Mouse (Mus musculus) liver, postnatal 0 days (tissue): Measurements from ENCODE around the gene Olfm1. TPM values are rescaled to one million over a fixed set of nuclear protein-coding genes. Genes with fewer than 3 reads are reported as not detected.
A peak's percentile ranks its signal among the peaks of the same experiment; 100 is the strongest.

Experiments used
- ATAC-seq: fragments of 200-750 bp; cut with Nextera tagmentation; 2 replicates; pipeline ENCODE4 v1.8.0; 2017; ENCODE audit warnings: mild to moderate bottlenecking, moderate library complexity
- DNase-seq: peaks from one replicate; pipeline ENCODE4 v3.0.0-alpha.2; 2016
- H3K27ac ChIP-seq: fragments of 300-500 bp; sonication (generic); 2 replicates; pipeline ENCODE4 v1.5.1; 2014; ENCODE audit warnings: antibody characterized with exemption, moderate library complexity, mild to moderate bottlenecking, low read depth
- H3K27me3 ChIP-seq: fragments of 300-500 bp; sonication (generic); 2 replicates; pipeline ENCODE4 v1.6.1; 2014; ENCODE audit warnings: low read length, control low read depth, mixed read lengths; ENCODE audit not compliant: insufficient read depth
- H3K36me3 ChIP-seq: fragments of 300-500 bp; sonication (generic); replicated peaks from 2 replicates; pipeline ENCODE4 v1.6.1; 2014; ENCODE audit warnings: mild to moderate bottlenecking, control low read depth, low read length, moderate library complexity, mixed read lengths; ENCODE audit not compliant: insufficient read depth
- H3K4me1 ChIP-seq: fragments of 300-500 bp; sonication (generic); 2 replicates; pipeline ENCODE4 v1.6.1; 2014; ENCODE audit warnings: antibody characterized with exemption, mild to moderate bottlenecking, control low read depth; ENCODE audit not compliant: insufficient read depth
- H3K4me2 ChIP-seq: fragments of 300-500 bp; sonication (generic); 2 replicates; pipeline ENCODE4 v1.6.1; 2014; ENCODE audit warnings: low read depth, mild to moderate bottlenecking, low read length, moderate library complexity, mixed read lengths
- H3K4me3 ChIP-seq: fragments of 300-500 bp; sonication (generic); 2 replicates; pipeline ENCODE4 v1.5.1; 2014; ENCODE audit warnings: low read depth, low read length
- H3K9ac ChIP-seq: fragments of 300-500 bp; sonication (generic); replicated peaks from 2 replicates; pipeline ENCODE4 v1.6.1; 2014; ENCODE audit warnings: mild to moderate bottlenecking, moderate library complexity
- H3K9me3 ChIP-seq: fragments of 300-500 bp; sonication (generic); 2 replicates; pipeline ENCODE4 v1.6.1; 2016; ENCODE audit warnings: mild to moderate bottlenecking, control low read depth, low read length, mixed read lengths
- CTCF ChIP-seq: sonication (generic); IDR thresholded peaks from 2 replicates; pipeline ENCODE4 v1.5.1; 2016; ENCODE audit warnings: antibody characterized with exemption, low read depth
- EP300 ChIP-seq: IDR thresholded peaks from 2 replicates; pipeline ENCODE4 v1.6.1; 2016; ENCODE audit warnings: antibody characterized with exemption, low read depth, mild to moderate bottlenecking
- WGBS: fragments of 180-500 bp; shearing (Covaris S2); extraction: QIAGEN DNeasy Blood & Tissue Kit; methylation state at CpG from one replicate; pipeline ENCODE4 v1.1.7; 2014; ENCODE audit not compliant: insufficient replicate concordance; 5-methylcytosine and 5-hydroxymethylcytosine counted together
- polyA plus RNA-seq: library from polyadenylated mRNA; unstranded; fragments of >200 nt; fragmentation: Nextera tagmentation; extraction: Ambion mirVana; gene quantifications from 2 replicates; pipeline ENCODE4 v1.2.1, GENCODE M21; 2015

Gene Olfm1
- polyA plus RNA-seq: 2.4 and 3.1 TPM in 2 replicates

- Histone ChIP-seq H3K27me3 (peaks cover 43% of the 10 kb centered on the region), H3K4me2 (peak within 1 kb of the TSS; percentile 67), H3K9ac (no peak within 1 kb of the TSS), H3K9me3 (no peaks in the 10 kb centered on the region), H3K4me1 (no peaks in the 10 kb centered on the region), H3K4me3 (peak within 1 kb of the TSS; percentile 43), H3K36me3 (no peaks in the 10 kb centered on the region), H3K27ac (no peak within 1 kb of the TSS)
- peak; percentile 37 for DNase-seq
- WGBS: 2% methylated on average over 73 of the region's 76 CpGs
- no peak for TF ChIP-seq EP300
- TF ChIP-seq CTCF: no peak
- no peak for ATAC-seq
These were observed at the start of gene Olfm1 for GRCm38 (mm10) chr2:28192821-28193689. Gene Olfm1 (plus strand): TSS chr2:28192992.

- H3K36me3 ChIP-seq: no peaks in the 10 kb centered on the region
- no peak overlapping the region for H3K4me3 ChIP-seq
- no peak overlapping the region for H3K27ac ChIP-seq
- 71% methylated on average over 13 of the region's 13 CpGs for WGBS
- no peak overlapping the region for H3K4me2 ChIP-seq
- no peak for TF ChIP-seq EP300
- no peak for TF ChIP-seq CTCF
- no peak overlapping the region for H3K9ac ChIP-seq
- peaks cover 17% of the 10 kb centered on the region for H3K4me1 ChIP-seq
- DNase-seq (no peak), ATAC-seq (no peak)
- H3K9me3 ChIP-seq: peaks cover 4% of the 10 kb centered on the region; the same call in 1 of the 2 replicates
- no peaks in the 10 kb centered on the region for H3K27me3 ChIP-seq
These were observed 49.3 kb upstream of the Olfm1 start for GRCm38 (mm10) chr2:28143417-28144045.

GRCm38 (mm10) chr2:28145702-28146101, 47.1 kb upstream of the Olfm1 start:
- no peak overlapping the region for H3K9ac ChIP-seq
- peaks cover 17% of the 10 kb centered on the region for H3K4me1 ChIP-seq
- DNase-seq: no peak
- H3K9me3 ChIP-seq: peaks cover 4% of the 10 kb centered on the region; the same call in 1 of the 2 replicates
- WGBS: 53% methylated on average over 5 of the region's 5 CpGs
- no peak overlapping the region for H3K27ac ChIP-seq
- H3K36me3 ChIP-seq: no peaks in the 10 kb centered on the region
- H3K4me3 ChIP-seq: no peak overlapping the region
- H3K4me2 ChIP-seq: no peak overlapping the region
- no peak for ATAC-seq
- no peaks in the 10 kb centered on the region for H3K27me3 ChIP-seq
- no peak for TF ChIP-seq CTCF
- TF ChIP-seq EP300: no peak

GRCm38 (mm10) chr2:28146152-28146551, 46.6 kb upstream of the Olfm1 start:
- peaks cover 4% of the 10 kb centered on the region; the same call in 1 of the 2 replicates for H3K9me3 ChIP-seq
- WGBS: 62% methylated on average over 4 of the region's 4 CpGs
- H3K4me1 ChIP-seq: peaks cover 13% of the 10 kb centered on the region
- H3K27me3 ChIP-seq: no peaks in the 10 kb centered on the region
- ATAC-seq (no peak), DNase-seq (no peak)
- TF ChIP-seq CTCF (no peak), EP300 (no peak)
- H3K27ac ChIP-seq: no peak overlapping the region
- H3K4me2 ChIP-seq: no peak overlapping the region
- H3K36me3 ChIP-seq: no peaks in the 10 kb centered on the region
- H3K9ac ChIP-seq: no peak overlapping the region
- no peak overlapping the region for H3K4me3 ChIP-seq

GRCm38 (mm10) chr2:28146685-28147084, 46.1 kb upstream of the Olfm1 start:
- 45% methylated on average over 4 of the region's 4 CpGs for WGBS
- Histone ChIP-seq H3K27ac (no peak overlapping the region), H3K9ac (no peak overlapping the region), H3K9me3 (peaks cover 4% of the 10 kb centered on the region; the same call in 1 of the 2 replicates), H3K4me1 (peaks cover 8% of the 10 kb centered on the region), H3K4me3 (no peak overlapping the region), H3K36me3 (no peaks in the 10 kb centered on the region), H3K4me2 (no peak overlapping the region), H3K27me3 (no peaks in the 10 kb centered on the region)
- ATAC-seq (no peak), DNase-seq (no peak)
- TF ChIP-seq EP300 (peak; percentile 17; the same call in 1 of the 2 replicates), CTCF (no peak)

GRCm38 (mm10) chr2:28147248-28147794, 45.5 kb upstream of the Olfm1 start:
- H3K27ac ChIP-seq: no peak overlapping the region
- 56% methylated on average over 5 of the region's 5 CpGs for WGBS
- H3K4me1 ChIP-seq: peaks cover 4% of the 10 kb centered on the region; the same call in 1 of the 2 replicates
- no peak overlapping the region for H3K4me2 ChIP-seq
- no peak for DNase-seq
- ATAC-seq: 0 out of 2 replicates have a peak, but pooled peaks have one; percentile 12
- H3K4me3 ChIP-seq: no peak overlapping the region
- H3K9ac ChIP-seq: no peak overlapping the region
- no peaks in the 10 kb centered on the region for H3K36me3 ChIP-seq
- no peaks in the 10 kb centered on the region for H3K27me3 ChIP-seq
- TF ChIP-seq CTCF (no peak), EP300 (peak; percentile 38; the same call in 1 of the 2 replicates)
- H3K9me3 ChIP-seq: peaks cover 4% of the 10 kb centered on the region; the same call in 1 of the 2 replicates
